Mouse (Mus musculus) stomach, embryonic 14.5 days (tissue): ENCODE results near the gene Pcsk5. TPM values are rescaled to one million over a fixed set of nuclear protein-coding genes. Genes with fewer than 3 reads are reported as not detected.

Source experiments
- ATAC-seq: fragments of 200-750 bp; cut with Nextera tagmentation; 2 replicates; pipeline ENCODE4 v1.8.0; 2017; ENCODE audit warnings: low read depth, moderate TSS enrichment; ENCODE audit not compliant: insufficient number of reproducible peaks, insufficient read depth, low FRiP score
- H3K27ac ChIP-seq: fragments of 300-500 bp; sonication (generic); 2 replicates; pipeline ENCODE4 v1.5.1; 2014; ENCODE audit warnings: mild to moderate bottlenecking, low read length, moderate library complexity, mixed read lengths
- H3K27me3 ChIP-seq: fragments of 300-500 bp; sonication (generic); 2 replicates; pipeline ENCODE4 v1.6.1; 2014; ENCODE audit warnings: low read length, control low read depth, mixed read lengths; ENCODE audit not compliant: control insufficient read depth, insufficient read depth
- H3K36me3 ChIP-seq: fragments of 300-500 bp; sonication (generic); 2 replicates; pipeline ENCODE4 v1.6.1; 2014; ENCODE audit warnings: mild to moderate bottlenecking, control low read depth, low read length, moderate library complexity, mixed read lengths; ENCODE audit not compliant: control insufficient read depth, insufficient read depth
- H3K4me1 ChIP-seq: fragments of 300-500 bp; sonication (generic); 2 replicates; pipeline ENCODE4 v1.6.1; 2014; ENCODE audit warnings: low read length, control low read depth, mixed read lengths; ENCODE audit not compliant: control insufficient read depth, insufficient read depth
- H3K4me2 ChIP-seq: fragments of 300-500 bp; sonication (generic); replicated peaks from 2 replicates; pipeline ENCODE4 v1.6.1; 2014; ENCODE audit warnings: low read depth, low read length, control low read depth
- H3K4me3 ChIP-seq: fragments of 300-500 bp; sonication (generic); 2 replicates; pipeline ENCODE4 v1.5.1; 2014; ENCODE audit warnings: low read depth, low read length, control low read depth
- H3K9ac ChIP-seq: fragments of 300-500 bp; sonication (generic); replicated peaks from 2 replicates; pipeline ENCODE4 v1.6.1; 2014; ENCODE audit warnings: low read depth, mild to moderate bottlenecking, control low read depth, low read length, moderate library complexity, mixed read lengths
- H3K9me3 ChIP-seq: fragments of 300-500 bp; sonication (generic); 2 replicates; pipeline ENCODE4 v1.6.1; 2016; ENCODE audit warnings: low read depth, low read length, control low read depth; ENCODE audit not compliant: control insufficient read depth
- WGBS: fragments of 180-500 bp; shearing (Covaris S2); extraction: QIAGEN DNeasy Blood & Tissue Kit; methylation state at CpG from one replicate; pipeline ENCODE4 v1.1.7; 2014; 5-methylcytosine and 5-hydroxymethylcytosine counted together
- polyA plus RNA-seq: library from polyadenylated mRNA; unstranded; fragments of >200 nt; fragmentation: Nextera tagmentation; extraction: Ambion mirVana; gene quantifications from 2 replicates; pipeline ENCODE4 v1.2.1, GENCODE M21; 2014

Pcsk5 gene
- polyA plus RNA-seq, 1 experiment from 2014 or later, result 17.9 TPM

DNA sequence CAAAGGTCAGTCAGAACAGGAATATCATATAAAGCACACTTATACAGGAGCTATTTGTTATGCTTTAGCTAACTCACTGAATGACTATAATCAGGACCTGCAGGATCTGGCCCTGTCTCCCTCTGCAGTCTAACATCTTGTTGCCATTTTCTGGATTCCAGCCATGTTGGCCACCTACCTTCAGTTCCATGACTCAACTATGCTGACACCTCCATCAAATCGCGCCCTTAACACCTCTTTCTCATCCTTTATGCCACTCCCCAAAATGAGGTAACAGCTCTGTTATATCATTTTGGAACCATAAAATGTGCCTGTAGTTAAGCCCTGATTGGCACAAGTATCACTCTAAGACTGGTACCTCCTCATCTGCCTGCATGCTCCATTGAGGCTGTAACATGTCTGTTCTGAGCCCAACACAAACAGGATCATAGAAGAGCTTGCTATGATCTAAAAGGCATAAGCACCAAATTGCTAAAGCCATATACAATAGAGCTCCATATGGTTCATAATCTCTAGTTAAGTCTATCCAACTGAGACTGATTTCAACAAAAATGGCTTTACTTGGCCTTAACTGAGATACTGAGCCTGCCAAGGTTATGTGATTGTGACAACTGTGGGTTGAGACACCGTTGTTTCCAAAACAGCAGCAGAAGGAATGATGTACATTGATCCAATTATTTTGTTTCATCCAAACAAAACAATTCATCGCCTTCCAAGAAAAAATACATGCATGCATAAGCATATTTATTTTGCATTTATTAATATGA, 37.8 kb downstream of the Pcsk5 start:
- H3K9ac ChIP-seq, result no peak overlapping the region
- no peaks in the 10 kb centered on the region for H3K9me3 ChIP-seq
- no peak for ATAC-seq
- H3K27me3 ChIP-seq, result no peaks in the 10 kb centered on the region
- no peak overlapping the region for H3K4me2 ChIP-seq
- 0 out of 2 replicates have a peak, but pooled peaks cover 3% of the 10 kb centered on the region for H3K4me1 ChIP-seq
- WGBS, result 83% methylated on average over 4 of the region's 4 CpGs
- H3K36me3 ChIP-seq, result no peaks in the 10 kb centered on the region
- H3K4me3 ChIP-seq, result no peak overlapping the region
- H3K27ac ChIP-seq, result no peak overlapping the region

- Histone ChIP-seq H3K4me2 (no peak overlapping the region), H3K27me3 (no peaks in the 10 kb centered on the region), H3K9ac (no peak overlapping the region), H3K27ac (no peak overlapping the region), H3K9me3 (no peaks in the 10 kb centered on the region), H3K4me3 (no peak overlapping the region), H3K4me1 (no peaks in the 10 kb centered on the region), H3K36me3 (no peaks in the 10 kb centered on the region)
- WGBS, result 86% methylated on average over 4 of the region's 4 CpGs
- ATAC-seq, result no peak
Measured at GRCm38 (mm10) chr19:17793457-17793856, 44.0 kb downstream of the Pcsk5 start.

DNA sequence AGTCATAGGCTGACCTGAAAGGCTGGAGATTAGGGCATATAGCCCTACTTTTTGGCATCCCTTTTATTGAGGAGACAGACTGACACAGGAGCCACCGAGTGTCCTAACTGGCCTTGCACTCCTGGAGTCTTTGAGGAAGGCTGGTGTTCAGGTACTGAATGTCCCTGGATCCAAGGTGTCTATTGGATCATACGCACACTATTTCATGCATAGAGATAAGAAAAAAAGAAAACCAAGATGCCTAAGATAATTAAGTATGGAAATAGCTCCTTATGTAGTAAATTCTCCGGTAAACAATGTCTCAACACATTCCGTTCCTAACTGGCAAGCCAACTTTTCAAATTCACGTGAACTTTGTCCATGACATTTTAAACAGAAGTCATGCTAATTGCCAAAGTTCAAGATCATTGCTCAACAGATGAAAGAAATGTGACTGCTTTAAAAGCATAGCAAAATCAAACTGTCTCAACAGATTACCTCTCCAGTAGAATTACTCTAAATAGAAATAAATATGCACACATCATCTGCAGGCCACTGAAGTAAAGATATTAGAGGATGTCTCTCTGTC, 45.9 kb downstream of the Pcsk5 start:
- Histone ChIP-seq H3K27ac (no peak overlapping the region), H3K36me3 (no peaks in the 10 kb centered on the region), H3K9me3 (no peaks in the 10 kb centered on the region), H3K27me3 (no peaks in the 10 kb centered on the region), H3K4me3 (no peak overlapping the region), H3K9ac (no peak overlapping the region), H3K4me1 (no peaks in the 10 kb centered on the region), H3K4me2 (no peak overlapping the region)
- ATAC-seq, result no peak
- WGBS, result 82% methylated on average over 5 of the region's 5 CpGs

DNA sequence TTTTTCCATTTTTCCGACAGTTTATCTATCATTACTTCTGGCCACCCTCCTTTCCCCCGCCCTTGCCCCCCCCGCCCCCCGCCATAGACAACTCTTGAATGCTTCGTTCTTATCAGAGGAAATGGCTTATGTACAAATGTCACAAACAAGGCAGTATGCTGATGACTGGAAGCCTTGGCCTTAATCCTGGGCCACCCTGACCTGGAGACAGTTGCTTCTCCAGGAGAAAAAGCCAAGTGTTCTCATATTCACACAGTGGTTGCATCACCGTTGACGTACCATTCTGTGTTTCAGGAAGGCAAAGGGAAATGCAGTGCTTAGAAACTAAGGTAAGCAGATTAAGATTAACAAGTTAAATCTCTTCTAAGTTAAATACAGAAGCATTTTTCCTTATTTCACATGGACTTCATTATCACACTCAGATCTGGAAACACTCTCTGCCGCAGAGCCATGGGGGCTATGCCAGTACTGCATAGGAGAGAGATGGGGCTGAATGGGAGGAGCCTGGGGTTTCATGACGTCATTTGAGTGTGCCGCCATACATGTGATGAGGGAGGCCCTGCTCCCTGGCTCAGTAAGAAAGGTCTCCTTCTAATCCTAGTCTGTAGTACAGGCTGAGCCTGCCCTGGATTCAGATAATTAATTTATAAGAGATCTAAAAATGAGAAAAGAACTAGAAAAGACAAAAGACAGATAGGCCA, 48.7 kb downstream of the Pcsk5 start:
- ATAC-seq, result no peak
- H3K9me3 ChIP-seq, result no peaks in the 10 kb centered on the region
- no peak overlapping the region for H3K9ac ChIP-seq
- H3K4me2 ChIP-seq, result no peak overlapping the region
- H3K27me3 ChIP-seq, result no peaks in the 10 kb centered on the region
- H3K27ac ChIP-seq, result no peak overlapping the region
- H3K36me3 ChIP-seq, result no peaks in the 10 kb centered on the region
- H3K4me1 ChIP-seq, result no peaks in the 10 kb centered on the region
- 76% methylated on average over 10 of the region's 10 CpGs for WGBS
- H3K4me3 ChIP-seq, result no peak overlapping the region

GRCm38 (mm10) chr19:17786744-17787143, 50.7 kb downstream of the Pcsk5 start:
- WGBS, result 66% methylated on average over 3 of the region's 3 CpGs
- no peak for ATAC-seq

GRCm38 (mm10) chr19:17784401-17785192, 52.8 kb downstream of the Pcsk5 start:
- no peaks in the 10 kb centered on the region for H3K36me3 ChIP-seq
- H3K4me1 ChIP-seq, result no peaks in the 10 kb centered on the region
- no peak overlapping the region for H3K9ac ChIP-seq
- H3K27ac ChIP-seq, result no peak overlapping the region
- no peaks in the 10 kb centered on the region for H3K27me3 ChIP-seq
- no peak for ATAC-seq
- no peak overlapping the region for H3K4me2 ChIP-seq
- no peak overlapping the region for H3K4me3 ChIP-seq
- WGBS, result 69% methylated on average over 2 of the region's 2 CpGs
- no peaks in the 10 kb centered on the region for H3K9me3 ChIP-seq

More at GRCm38 (mm10) chr19:17786744-17787143, 50.7 kb downstream of the Pcsk5 start:
- no peak overlapping the region for H3K27ac ChIP-seq
- H3K27me3 ChIP-seq, result no peaks in the 10 kb centered on the region
- H3K4me3 ChIP-seq, result no peak overlapping the region
- no peaks in the 10 kb centered on the region for H3K9me3 ChIP-seq
- H3K36me3 ChIP-seq, result no peaks in the 10 kb centered on the region
- H3K4me1 ChIP-seq, result no peaks in the 10 kb centered on the region
- H3K4me2 ChIP-seq, result no peak overlapping the region
- H3K9ac ChIP-seq, result no peak overlapping the region

DNA sequence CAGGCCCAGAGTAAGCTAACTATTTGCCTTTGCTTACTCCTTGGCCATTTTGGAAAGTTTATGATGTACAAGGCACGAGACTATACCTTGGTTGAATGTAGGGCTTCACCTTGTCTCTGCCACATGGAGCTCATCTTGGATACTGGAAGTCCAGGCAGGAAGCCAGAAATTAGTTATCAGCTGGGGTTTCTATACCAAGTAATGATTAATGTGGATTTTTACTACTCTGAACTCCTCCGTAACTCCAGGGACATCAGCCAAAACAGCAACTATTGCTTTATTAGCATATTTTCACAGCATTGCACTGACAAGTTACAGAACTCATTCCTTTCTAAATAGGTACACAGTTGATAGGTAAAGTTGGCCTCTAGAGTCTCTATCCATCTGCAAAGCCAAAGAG, 54.2 kb downstream of the Pcsk5 start:
- Histone ChIP-seq H3K4me1 (no peaks in the 10 kb centered on the region), H3K27ac (no peak overlapping the region), H3K4me3 (no peak overlapping the region), H3K36me3 (no peaks in the 10 kb centered on the region), H3K27me3 (no peaks in the 10 kb centered on the region), H3K9ac (no peak overlapping the region), H3K4me2 (no peak overlapping the region), H3K9me3 (no peaks in the 10 kb centered on the region)
- ATAC-seq, result no peak
- 63% methylated on average over 2 of the region's 2 CpGs for WGBS

- 72% methylated on average over 4 of the region's 4 CpGs for WGBS
- no peak overlapping the region for H3K4me2 ChIP-seq
- no peaks in the 10 kb centered on the region for H3K27me3 ChIP-seq
- no peak for ATAC-seq
- no peaks in the 10 kb centered on the region for H3K4me1 ChIP-seq
- no peak overlapping the region for H3K9ac ChIP-seq
- no peak overlapping the region for H3K27ac ChIP-seq
- no peaks in the 10 kb centered on the region for H3K9me3 ChIP-seq
- H3K36me3 ChIP-seq, result no peaks in the 10 kb centered on the region
- H3K4me3 ChIP-seq, result no peak overlapping the region
Measured at GRCm38 (mm10) chr19:17781323-17781722, 56.1 kb downstream of the Pcsk5 start.
